Comparison of ENCODE assay signal across 9 mouse cellular contexts in genomic region chr13:47348517-47349145, GRCm38 (mm10).
A peak's percentile ranks its signal among the peaks of the same experiment; 100 is the strongest.
DNase-seq lines count a peak whose midpoint lies in the region; ATAC-seq and TF ChIP-seq lines count a peak whose summit lies in the region.
"Had no signal": no experiment of that assay in that cellular context is flagged by ENCODE, and none has a peak within 500 bp of the region (broad histone marks: within the 10 kb centered on the region; RNA-seq: fewer than 3 reads in every experiment).

No protein-coding gene starts in this region.

- no peaks in the 10 kb centered on the region for H3K27me3 ChIP-seq in hindbrain, embryonic 11.5 days (ENCODE audit: control insufficient read depth, insufficient read depth, low read length)
- H3K27me3 ChIP-seq in hindbrain, embryonic 13.5 days: 0 out of 2 replicates have a peak, but pooled peaks cover 3% of the 10 kb centered on the region
- H3K27me3 ChIP-seq: neural tube, embryonic 12.5 days had no signal

- peak; percentile 86 for DNase-seq in hindbrain, embryonic 11.5 days (ENCODE audit: low spot score)
- peak; percentile 93 to 94 for DNase-seq in cerebellum, postnatal 14 days
- DNase-seq in frontal cortex, postnatal 25 days (ENCODE audit: low spot score in 2 of 2): peak; percentile 81 to 89
- DNase-seq in hindlimb bud, embryonic 11.5 days (ENCODE audit: extremely low spot score, low read depth, low spot score): peak; percentile 20
- DNase-seq in left cerebral cortex, postnatal 36 days (ENCODE audit: low spot score in 2 of 2): peak; percentile 68 to 72
- DNase-seq in urinary bladder, postnatal 10 days (ENCODE audit: low spot score): peak; percentile 34

- no peak overlapping the region for H3K9ac ChIP-seq in hindbrain, embryonic 11.5 days (ENCODE audit: low read depth, low read length)
- no peak overlapping the region for H3K9ac ChIP-seq in hindbrain, embryonic 13.5 days
- H3K9ac ChIP-seq: neural tube, embryonic 12.5 days had no signal

- no peaks in the 10 kb centered on the region for H3K36me3 ChIP-seq in hindbrain, embryonic 11.5 days (ENCODE audit: control insufficient read depth, insufficient read depth, low read length)
- H3K36me3 ChIP-seq in hindbrain, embryonic 13.5 days: no peaks in the 10 kb centered on the region
- H3K36me3 ChIP-seq: neural tube, embryonic 12.5 days had no signal

- no peak for ATAC-seq in hindbrain, embryonic 11.5 days (ENCODE audit: low FRiP score)
- no peak for ATAC-seq in hindbrain, embryonic 13.5 days (ENCODE audit: low FRiP score)

- no peaks in the 10 kb centered on the region for H3K9me3 ChIP-seq in hindbrain, embryonic 11.5 days (ENCODE audit: control insufficient read depth, low read length)
- H3K9me3 ChIP-seq in hindbrain, embryonic 13.5 days: no peaks in the 10 kb centered on the region
- H3K9me3 ChIP-seq: neural tube, embryonic 12.5 days had no signal

- intact Hi-C loops in left cerebral cortex, postnatal 36 days (cut with DNase I): loop anchor here (1.0 to 5.0 kb wide), 2 partner anchors 924 to 1115 kb away; no protein-coding TSS in a partner anchor

- WGBS in hindbrain, embryonic 11.5 days: 44% methylated on average over 17 of the region's 17 CpGs
- WGBS in hindbrain, embryonic 13.5 days: 40% methylated on average over 17 of the region's 17 CpGs
- WGBS in olfactory bulb, adult 2 months: 16% methylated on average over 17 of the region's 17 CpGs

- no peak overlapping the region for H3K27ac ChIP-seq in hindbrain, embryonic 11.5 days (ENCODE audit: low read depth, low read length)
- no peak overlapping the region for H3K27ac ChIP-seq in hindbrain, embryonic 13.5 days
- no peak overlapping the region for H3K27ac ChIP-seq in olfactory bulb, adult 2 months (ENCODE audit: insufficient read depth, low read depth, low read length)
- H3K27ac ChIP-seq: neural tube, embryonic 12.5 days had no signal

- H3K4me2 ChIP-seq in hindbrain, embryonic 11.5 days (replicated peaks; ENCODE audit: low read depth, low read length): no peak overlapping the region
- no peak overlapping the region for H3K4me2 ChIP-seq in hindbrain, embryonic 13.5 days
- H3K4me2 ChIP-seq: neural tube, embryonic 12.5 days had no signal

- no peak overlapping the region for H3K4me3 ChIP-seq in hindbrain, embryonic 11.5 days (ENCODE audit: low read depth, low read length)
- H3K4me3 ChIP-seq in hindbrain, embryonic 13.5 days: no peak overlapping the region
- no peak overlapping the region for H3K4me3 ChIP-seq in olfactory bulb, adult 2 months (ENCODE audit: insufficient read depth, low read depth, low read length)
- H3K4me3 ChIP-seq: neural tube, embryonic 12.5 days had no signal

- TF ChIP-seq CTCF in olfactory bulb, adult 2 months (IDR thresholded peaks at IDR 0.05; ENCODE audit: insufficient read depth, low read depth, low read length): peak; percentile 87

- H3K4me1 ChIP-seq in hindbrain, embryonic 11.5 days (replicated peaks; ENCODE audit: control insufficient read depth, insufficient read depth, low read length): no peaks in the 10 kb centered on the region
- H3K4me1 ChIP-seq in hindbrain, embryonic 13.5 days (replicated peaks): no peaks in the 10 kb centered on the region
- no peaks in the 10 kb centered on the region for H3K4me1 ChIP-seq in olfactory bulb, adult 2 months (ENCODE audit: control insufficient read depth, insufficient read depth, low read length)
- H3K4me1 ChIP-seq: neural tube, embryonic 12.5 days had no signal

- TF ChIP-seq POLR2A in olfactory bulb, adult 2 months (IDR thresholded peaks at IDR 0.05; ENCODE audit: insufficient read depth, low read depth, low read length): no peak

Comparison
In these comparisons a context has a peak if more than half of its experiments do, and no peak if none do; other contexts are left out.
1. DNase-seq: peak in every context shown above with its lines; median percentile 94 in cerebellum, postnatal 14 days; 86 in hindbrain, embryonic 11.5 days; 85 in frontal cortex, postnatal 25 days; 70 in left cerebral cortex, postnatal 36 days; 34 in urinary bladder, postnatal 10 days; 20 in hindlimb bud, embryonic 11.5 days.